Mouse (Mus musculus): ENCODE results near the gene Zfp142. TPM values are rescaled to one million over a fixed set of nuclear protein-coding genes. Genes with fewer than 3 reads are reported as not detected.

The Zfp142 gene
- total RNA-seq, 2 experiments from 2014 or later: 15.4 to 19.3 TPM

DNA sequence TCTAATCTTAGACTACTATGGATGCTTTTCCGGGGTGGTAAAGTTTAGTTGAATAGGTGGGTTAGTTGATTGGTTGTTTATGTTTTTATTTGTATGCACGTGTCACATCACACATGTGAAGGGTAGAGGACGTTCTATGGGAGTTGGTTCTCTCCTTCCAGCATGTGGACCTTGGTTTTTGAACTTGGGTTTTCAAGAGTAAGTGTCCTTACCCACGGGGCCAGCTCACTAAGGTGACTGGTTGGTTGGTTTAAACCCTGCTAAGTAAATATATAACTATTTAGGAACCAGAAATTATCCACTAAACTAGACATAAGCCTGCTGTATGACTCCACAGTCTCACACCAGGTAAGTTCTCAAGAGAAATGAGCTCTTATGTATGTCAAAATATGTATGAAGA is 63.3 kb downstream of the Zfp142 start:
- no peak for ATAC-seq (replicated peaks; ENCODE audit: low FRiP score, poor library complexity, severe bottlenecking)

DNA sequence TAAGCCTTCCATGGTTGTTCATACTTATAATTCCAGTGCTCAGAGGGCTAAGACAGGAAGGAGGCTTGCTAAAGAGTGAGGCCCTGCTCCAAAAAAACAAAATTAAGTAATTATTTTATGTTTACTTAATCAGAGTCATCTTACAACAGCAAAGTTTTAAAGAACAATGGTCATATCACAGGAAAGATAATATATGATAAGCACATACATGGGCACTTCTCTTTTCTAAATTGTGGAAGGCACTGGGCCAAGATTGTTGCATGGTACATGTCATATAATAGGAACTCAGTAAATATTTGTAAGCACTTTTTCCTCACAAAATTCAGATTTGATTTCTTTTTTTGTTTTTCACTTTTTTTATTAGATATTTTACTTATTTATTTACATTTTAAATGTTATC is 68.2 kb downstream of the Zfp142 start:
- no peak for ATAC-seq (replicated peaks; ENCODE audit: low FRiP score, poor library complexity, severe bottlenecking)

Other genes starting within 250 kb of the Zfp142 start
- gene Catip, start 226.1 kb downstream of the Zfp142 start, total RNA-seq (2015; ENCODE audit: low replicate concordance): not detected in 2 replicates
- gene Catip, start 226.1 kb downstream of the Zfp142 start, total RNA-seq (2017; ENCODE audit: low replicate concordance): not detected in 2 replicates
- gene Slc11a1, start 213.1 kb downstream of the Zfp142 start, total RNA-seq (2015; ENCODE audit: low replicate concordance): 7.5 and 9.0 TPM in 2 replicates
- gene Slc11a1, start 213.1 kb downstream of the Zfp142 start, total RNA-seq (2017; ENCODE audit: low replicate concordance): 12.5 and 19.4 TPM in 2 replicates
- 64.5 and 65.0 TPM in 2 replicates for gene Ctdsp1, start 196.7 kb downstream of the Zfp142 start, total RNA-seq (2015; ENCODE audit: low replicate concordance)
- 18.5 and 26.8 TPM in 2 replicates for gene Ctdsp1, start 196.7 kb downstream of the Zfp142 start, total RNA-seq (2017; ENCODE audit: low replicate concordance)
- not detected in 2 replicates for gene Vil1, start 178.9 kb downstream of the Zfp142 start, total RNA-seq (2015; ENCODE audit: low replicate concordance)
- gene Vil1, start 178.9 kb downstream of the Zfp142 start, total RNA-seq (2017; ENCODE audit: low replicate concordance): 0.64 TPM in 1 of 2 replicates, not detected in the other
- gene Cnot9, start 82.2 kb downstream of the Zfp142 start, total RNA-seq (2015; ENCODE audit: low replicate concordance): 28.5 and 39.6 TPM in 2 replicates
- 19.6 and 43.3 TPM in 2 replicates for gene Cnot9, start 82.2 kb downstream of the Zfp142 start, total RNA-seq (2017; ENCODE audit: low replicate concordance)
- not detected in 2 replicates for gene Plcd4, start 45.4 kb downstream of the Zfp142 start, total RNA-seq (2015; ENCODE audit: low replicate concordance)
- 0.39 TPM in 1 of 2 replicates, not detected in the other for gene Plcd4, start 45.4 kb downstream of the Zfp142 start, total RNA-seq (2017; ENCODE audit: low replicate concordance)
- 15.5 and 30.2 TPM in 2 replicates for gene Usp37, start 44.0 kb downstream of the Zfp142 start, total RNA-seq (2015; ENCODE audit: low replicate concordance)
- gene Usp37, start 44.0 kb downstream of the Zfp142 start, total RNA-seq (2017; ENCODE audit: low replicate concordance): 29.0 and 33.9 TPM in 2 replicates
- 2.9 and 7.2 TPM in 2 replicates for gene Bcs1l, start within 50 bp of the Zfp142 start, total RNA-seq (2015; ENCODE audit: low replicate concordance)
- gene Bcs1l, start within 50 bp of the Zfp142 start, total RNA-seq (2017; ENCODE audit: low replicate concordance): 9.0 and 18.5 TPM in 2 replicates
- gene Rnf25, start 13.2 kb upstream of the Zfp142 start, total RNA-seq (2015; ENCODE audit: low replicate concordance): 9.0 and 32.7 TPM in 2 replicates
- 8.5 and 17.9 TPM in 2 replicates for gene Rnf25, start 13.2 kb upstream of the Zfp142 start, total RNA-seq (2017; ENCODE audit: low replicate concordance)
- gene Stk36, start 13.2 kb upstream of the Zfp142 start, total RNA-seq (2015; ENCODE audit: low replicate concordance): not detected in 2 replicates
- not detected in 2 replicates for gene Stk36, start 13.2 kb upstream of the Zfp142 start, total RNA-seq (2017; ENCODE audit: low replicate concordance)
- 2.9 and 8.6 TPM in 2 replicates for gene Ttll4, start 73.5 kb upstream of the Zfp142 start, total RNA-seq (2015; ENCODE audit: low replicate concordance)
- 6.3 and 7.7 TPM in 2 replicates for gene Ttll4, start 73.5 kb upstream of the Zfp142 start, total RNA-seq (2017; ENCODE audit: low replicate concordance)
- 5.4 and 15.5 TPM in 2 replicates for gene Cyp27a1, start 125.3 kb upstream of the Zfp142 start, total RNA-seq (2015; ENCODE audit: low replicate concordance)
- 0.98 and 3.6 TPM in 2 replicates for gene Cyp27a1, start 125.3 kb upstream of the Zfp142 start, total RNA-seq (2017; ENCODE audit: low replicate concordance)
- not detected in 2 replicates for gene Prkag3, start 161.0 kb upstream of the Zfp142 start, total RNA-seq (2015; ENCODE audit: low replicate concordance)
- gene Prkag3, start 161.0 kb upstream of the Zfp142 start, total RNA-seq (2017; ENCODE audit: low replicate concordance): not detected in 2 replicates
- gene Wnt6, start 183.6 kb upstream of the Zfp142 start, total RNA-seq (2015; ENCODE audit: low replicate concordance): not detected in 2 replicates
- not detected in 2 replicates for gene Wnt6, start 183.6 kb upstream of the Zfp142 start, total RNA-seq (2017; ENCODE audit: low replicate concordance)
- not detected in 2 replicates for gene Wnt10a, start 203.3 kb upstream of the Zfp142 start, total RNA-seq (2015; ENCODE audit: low replicate concordance)
- gene Wnt10a, start 203.3 kb upstream of the Zfp142 start, total RNA-seq (2017; ENCODE audit: low replicate concordance): not detected in 2 replicates